Mouse (Mus musculus): ENCODE measurements around the gene Nelfb.

Nelfb gene

DNA sequence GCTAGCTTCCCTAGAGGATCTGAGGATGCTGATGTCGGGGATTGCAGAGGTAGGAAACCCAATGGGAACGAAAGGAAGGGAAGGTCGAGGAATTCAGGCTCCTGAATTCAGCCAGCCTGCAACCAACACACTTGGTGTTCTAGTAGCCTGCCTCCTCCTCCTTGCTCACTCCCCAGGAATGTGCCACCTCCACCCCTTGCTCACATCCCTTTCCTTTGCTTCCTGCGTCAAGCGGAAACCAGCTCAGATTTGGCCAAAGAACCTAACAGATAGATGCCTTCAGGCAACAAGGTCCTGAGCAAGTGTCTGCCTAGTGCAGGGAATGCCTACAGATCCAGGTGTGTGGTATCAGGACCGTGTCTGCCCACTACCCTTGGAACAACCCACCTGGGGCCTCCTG, 34.7 kb downstream of the Nelfb start:
- no peak for DNase-seq (ENCODE audit: low read depth, low spot score)

DNA sequence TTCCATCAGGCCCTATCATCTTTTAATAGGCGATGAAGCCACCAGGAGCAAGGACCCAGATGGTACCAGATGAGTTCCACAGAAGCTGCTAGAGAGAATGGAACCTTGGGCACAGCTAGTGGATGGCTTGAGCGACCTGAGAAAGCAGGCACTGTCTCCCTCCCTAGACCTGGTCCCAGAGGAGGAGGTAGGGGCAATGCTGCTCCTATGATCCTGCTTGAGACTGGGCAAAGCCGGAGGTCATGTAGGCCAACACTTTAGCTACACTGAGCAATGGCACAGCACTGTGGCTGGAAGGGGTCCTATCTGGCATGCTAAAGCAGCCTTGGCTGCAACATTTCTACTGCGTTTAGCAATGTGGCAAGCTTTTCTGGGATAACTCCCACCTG, 35.6 kb downstream of the Nelfb start:
- DNase-seq (ENCODE audit: low read depth, low spot score), result no peak

- no peak for DNase-seq (ENCODE audit: low read depth, low spot score)
These were observed 36.2 kb downstream of the Nelfb start for GRCm38 (mm10) chr2:25174866-25175689.

- no peak for DNase-seq (ENCODE audit: low read depth, low spot score)
These were observed 37.5 kb downstream of the Nelfb start for GRCm38 (mm10) chr2:25173821-25174220.

DNA sequence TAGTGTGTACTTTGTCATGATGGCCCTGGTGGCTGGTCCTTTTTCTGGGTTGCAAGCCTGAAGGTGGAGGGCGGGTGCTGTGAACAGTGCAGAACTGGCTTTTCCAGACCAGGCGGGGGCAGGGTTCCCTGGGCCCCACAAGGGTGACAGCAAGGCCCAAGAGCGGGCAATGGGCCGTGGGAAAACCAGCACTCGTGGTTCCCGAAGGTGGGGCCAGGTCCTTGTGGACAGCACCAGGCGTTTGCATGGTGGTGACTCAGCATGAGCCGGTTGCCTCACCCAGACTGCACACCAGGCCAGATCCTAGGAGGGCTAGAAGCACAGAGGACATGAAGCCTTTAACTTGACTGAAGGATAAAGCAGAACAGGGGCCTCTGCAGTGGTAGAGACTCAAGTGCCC, 38.7 kb downstream of the Nelfb start:
- DNase-seq (ENCODE audit: low read depth, low spot score), result no peak

GRCm38 (mm10) chr2:25171769-25172153, 39.5 kb downstream of the Nelfb start:
- no peak for DNase-seq (ENCODE audit: low read depth, low spot score)

- DNase-seq (ENCODE audit: low read depth, low spot score), result no peak
These were observed 40.1 kb downstream of the Nelfb start for GRCm38 (mm10) chr2:25171101-25171768.

DNA sequence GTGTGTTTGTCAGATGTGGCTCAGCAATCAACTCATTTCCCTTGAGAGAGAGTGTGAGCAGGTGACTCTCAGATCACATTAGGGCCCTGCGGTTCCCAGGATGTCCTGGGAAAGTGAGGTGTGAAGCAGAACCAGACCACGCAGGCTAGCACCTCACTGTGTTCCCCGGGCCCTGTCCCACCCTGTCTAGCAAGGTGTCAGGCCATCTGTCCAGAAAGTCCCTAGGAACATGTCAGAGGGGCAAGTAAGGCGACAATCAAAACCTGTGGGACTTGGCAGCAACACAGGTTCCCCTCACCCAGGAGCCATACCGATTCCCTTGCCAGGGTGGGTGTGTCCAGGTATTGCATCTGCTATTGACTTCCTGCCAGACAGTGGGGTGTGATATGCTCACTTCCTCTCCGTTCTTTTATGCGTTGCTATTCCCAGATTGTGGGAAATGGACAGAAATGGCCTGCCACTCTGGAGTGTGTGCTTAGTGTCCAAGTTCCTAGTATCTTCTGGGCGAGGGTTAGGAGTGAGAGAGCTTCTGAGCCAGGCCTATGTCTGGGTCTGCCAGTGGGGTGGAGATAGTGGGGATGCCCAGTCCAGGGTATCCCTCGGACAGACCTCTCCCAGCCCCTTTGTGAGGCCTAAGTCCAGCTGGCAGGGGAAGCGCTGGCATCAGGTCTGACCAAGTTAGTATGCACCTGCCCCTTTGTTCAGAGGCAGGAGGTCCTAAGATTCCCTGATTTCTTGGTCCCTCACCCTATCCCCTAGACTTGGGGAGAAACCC, 40.8 kb downstream of the Nelfb start:
- no peak for DNase-seq (ENCODE audit: low read depth, low spot score)

- no peak for DNase-seq (ENCODE audit: low read depth, low spot score)
These were observed 41.5 kb downstream of the Nelfb start for GRCm38 (mm10) chr2:25169778-25170177.

GRCm38 (mm10) chr2:25168665-25168978, 42.7 kb downstream of the Nelfb start:
- no peak for DNase-seq (ENCODE audit: low read depth, low spot score)

DNA sequence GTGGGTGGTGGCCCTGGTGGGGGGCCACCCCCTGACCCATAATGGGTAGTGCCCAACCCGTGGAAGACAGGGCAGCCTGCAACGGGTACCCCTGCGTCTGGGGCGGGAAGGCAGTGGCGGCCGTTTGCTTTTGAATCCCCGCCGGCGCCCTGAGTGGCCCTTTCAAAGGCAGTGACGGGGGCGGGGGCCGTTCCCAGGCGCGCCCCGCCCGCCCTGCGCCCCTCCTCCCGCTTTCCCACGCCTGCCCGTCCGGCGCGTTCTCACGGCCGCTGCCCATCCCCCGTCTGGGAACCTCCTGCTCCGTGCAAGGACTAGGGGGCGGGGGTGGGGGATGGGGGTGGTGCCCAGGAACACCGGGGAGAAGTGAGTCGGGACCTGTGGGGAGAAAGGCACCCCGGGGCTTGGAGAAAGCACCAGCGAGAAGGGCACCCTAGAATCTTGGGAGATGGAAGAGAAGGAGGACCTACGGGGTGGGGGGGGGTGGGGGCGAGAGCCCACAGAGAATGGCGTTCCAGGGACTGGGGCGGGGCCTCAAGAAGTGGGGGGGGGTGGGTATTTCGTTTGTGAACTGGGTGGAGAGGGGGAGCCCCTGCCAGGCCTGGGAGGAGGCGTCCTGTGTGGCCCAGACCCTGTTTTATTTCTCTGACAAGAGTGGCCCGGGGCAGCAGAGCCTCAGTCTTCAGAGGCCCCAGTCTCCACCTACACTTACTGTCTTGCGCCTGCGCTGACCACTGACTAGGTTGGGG, 43.2 kb downstream of the Nelfb start:
- DNase-seq (ENCODE audit: low read depth, low spot score), result no peak

DNA sequence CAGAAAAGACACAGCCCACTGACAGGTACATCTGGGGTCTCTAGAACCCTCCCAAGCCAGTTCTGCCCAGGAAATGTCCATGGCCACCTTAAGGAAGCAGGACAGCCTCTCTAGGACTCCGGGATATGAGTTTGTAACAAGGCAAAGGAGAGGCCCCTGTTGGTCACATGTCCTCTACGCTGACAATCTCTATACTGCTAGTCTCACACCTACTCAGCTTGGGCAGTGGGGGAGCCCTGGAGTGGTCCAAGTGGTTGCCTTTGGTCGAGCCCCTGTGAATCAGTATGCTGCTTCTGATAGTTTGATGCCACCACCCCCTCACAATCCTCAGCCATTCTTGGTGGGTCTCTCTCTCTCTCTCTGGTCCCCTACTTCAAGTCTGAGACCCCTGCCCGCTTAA, 43.8 kb downstream of the Nelfb start:
- no peak for DNase-seq (ENCODE audit: low read depth, low spot score)

DNA sequence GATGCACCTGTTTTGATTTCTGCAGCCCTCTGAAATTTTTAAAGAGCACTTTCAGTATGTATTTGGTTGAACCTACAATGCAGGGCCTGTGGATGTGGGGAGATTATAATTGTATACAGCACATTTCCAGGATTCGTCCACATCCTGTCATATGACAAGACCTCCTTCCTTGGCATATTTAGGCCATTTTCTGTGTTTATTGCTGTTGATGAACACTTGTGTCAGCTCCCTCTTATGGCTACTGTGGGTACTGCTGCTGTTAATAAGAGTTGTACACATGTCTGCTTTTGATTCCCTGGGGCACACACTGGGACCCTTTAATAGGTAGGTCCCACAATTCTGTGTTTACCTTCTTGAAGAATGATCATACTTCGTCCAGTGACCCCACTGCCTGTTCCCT, 53.6 kb downstream of the Nelfb start:
- no peak for DNase-seq (ENCODE audit: low read depth, low spot score)

GRCm38 (mm10) chr2:25156990-25157389, 54.3 kb downstream of the Nelfb start:
- DNase-seq (ENCODE audit: low read depth, low spot score), result no peak

GRCm38 (mm10) chr2:25156177-25156576, 55.1 kb downstream of the Nelfb start:
- no peak for DNase-seq (ENCODE audit: low read depth, low spot score)

DNA sequence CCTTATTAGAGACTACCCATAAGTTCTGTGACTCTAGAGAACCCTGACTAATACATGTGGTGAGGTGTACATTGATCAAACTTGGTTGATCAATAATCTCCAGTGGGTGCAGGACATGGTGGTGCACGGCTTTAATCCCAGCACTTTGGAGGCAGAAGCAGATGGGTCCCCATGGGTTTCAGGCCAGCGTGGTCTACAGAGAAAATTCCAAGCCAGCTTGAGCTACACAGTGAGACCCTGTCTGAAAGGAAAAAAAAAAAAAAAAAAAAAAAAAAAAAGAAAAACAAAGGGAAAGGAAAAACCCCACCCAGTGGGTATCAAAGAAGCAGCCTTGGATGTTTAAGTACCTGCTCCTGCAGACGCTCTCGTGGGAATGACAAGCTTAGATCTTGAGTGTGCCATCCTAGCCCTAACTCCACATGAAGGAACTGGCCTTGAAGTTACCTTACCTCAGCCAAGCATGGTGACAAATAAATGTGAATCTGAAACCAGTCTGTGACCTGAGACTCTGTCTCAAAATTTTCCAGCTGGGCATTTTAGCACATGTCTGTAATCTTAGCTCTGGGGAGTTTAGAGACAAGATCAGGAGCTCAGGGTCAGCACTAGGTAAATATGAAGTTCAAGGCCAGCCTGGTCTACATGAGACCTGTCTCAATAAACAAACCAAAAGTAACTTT, 59.9 kb downstream of the Nelfb start:
- no peak for DNase-seq (ENCODE audit: low read depth, low spot score)

Measured in embryo, embryonic 11.5 days (tissue).